Mouse (Mus musculus): ENCODE data around the gene Dnm2. TPM values are rescaled to one million over a fixed set of nuclear protein-coding genes. Genes with fewer than 3 reads are reported as not detected.
A peak's percentile ranks its signal among the peaks of the same experiment; 100 is the strongest.

Gene Dnm2
- polyA plus RNA-seq, 1 experiment from 2014 or later, result 77.7 TPM

DNA sequence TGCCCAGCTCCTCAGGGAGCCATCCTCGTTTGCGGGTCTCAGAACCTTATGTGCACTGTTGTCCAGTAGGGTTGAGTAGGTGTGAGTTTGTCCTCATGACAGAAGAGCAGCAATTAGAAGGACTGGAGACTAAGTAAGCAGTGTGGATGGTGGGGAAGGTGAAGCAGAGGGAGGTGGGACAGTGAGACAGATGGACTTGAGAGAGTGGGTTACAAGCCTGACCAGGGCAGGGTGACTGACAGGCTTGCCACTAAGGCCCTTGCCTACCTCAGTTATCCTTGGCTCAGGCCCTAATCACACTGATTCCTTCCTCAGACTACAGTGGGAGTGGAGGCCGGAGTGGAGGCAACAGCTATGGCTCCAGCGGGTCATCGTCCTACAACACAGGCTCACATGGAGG, 21.0 kb upstream of the Dnm2 start:
- Histone ChIP-seq H3K9me3 (ENCODE audit: control insufficient read depth, low read length) (no peaks in the 10 kb centered on the region), H3K4me1 (ENCODE audit: control insufficient read depth, insufficient read depth, low read length) (no peaks in the 10 kb centered on the region), H3K4me3 (ENCODE audit: low read length) (no peak overlapping the region), H3K27ac (ENCODE audit: low read length) (no peak overlapping the region), H3K4me2 (ENCODE audit: low read depth, low read length) (no peak overlapping the region), H3K9ac (ENCODE audit: low read depth, low read length) (no peak overlapping the region), H3K36me3 (ENCODE audit: control insufficient read depth, insufficient read depth, low read length) (peaks cover 17% of the 10 kb centered on the region; the same call in 1 of the 2 replicates), H3K27me3 (replicated peaks; ENCODE audit: control insufficient read depth, insufficient read depth, low read length) (no peaks in the 10 kb centered on the region)
- 94% methylated on average over 5 of the region's 5 CpGs for WGBS
- ATAC-seq, result no peak

DNA sequence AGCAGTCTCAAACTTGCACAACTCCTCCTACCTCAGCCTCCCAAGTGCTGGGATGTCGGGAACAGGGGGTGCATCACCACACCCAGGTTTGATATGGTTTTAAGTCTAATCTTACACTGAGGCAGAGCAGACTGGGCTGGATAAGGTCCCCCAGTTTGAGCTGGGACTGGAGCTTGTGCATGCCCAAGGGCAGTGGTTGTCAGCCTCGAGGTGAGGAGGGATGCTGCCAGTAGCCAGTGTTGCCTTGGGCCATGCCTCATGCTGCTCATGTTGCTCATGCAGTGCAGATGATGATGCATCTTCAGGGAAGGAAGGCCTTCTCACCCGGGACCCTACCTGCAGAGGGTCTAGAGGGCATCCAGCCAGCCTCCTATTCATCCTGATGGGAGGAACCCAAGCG, 19.2 kb upstream of the Dnm2 start:
- H3K36me3 ChIP-seq (ENCODE audit: control insufficient read depth, insufficient read depth, low read length), result peaks cover 6% of the 10 kb centered on the region; the same call in 1 of the 2 replicates
- no peak for ATAC-seq
- H3K27me3 ChIP-seq (replicated peaks; ENCODE audit: control insufficient read depth, insufficient read depth, low read length), result no peaks in the 10 kb centered on the region
- no peaks in the 10 kb centered on the region for H3K9me3 ChIP-seq (ENCODE audit: control insufficient read depth, low read length)
- H3K4me3 ChIP-seq (ENCODE audit: low read length), result no peak overlapping the region
- H3K4me1 ChIP-seq (ENCODE audit: control insufficient read depth, insufficient read depth, low read length), result no peaks in the 10 kb centered on the region
- no peak overlapping the region for H3K27ac ChIP-seq (ENCODE audit: low read length)
- no peak overlapping the region for H3K9ac ChIP-seq (ENCODE audit: low read depth, low read length)
- 72% methylated on average over 4 of the region's 4 CpGs for WGBS
- no peak overlapping the region for H3K4me2 ChIP-seq (ENCODE audit: low read depth, low read length)

DNA sequence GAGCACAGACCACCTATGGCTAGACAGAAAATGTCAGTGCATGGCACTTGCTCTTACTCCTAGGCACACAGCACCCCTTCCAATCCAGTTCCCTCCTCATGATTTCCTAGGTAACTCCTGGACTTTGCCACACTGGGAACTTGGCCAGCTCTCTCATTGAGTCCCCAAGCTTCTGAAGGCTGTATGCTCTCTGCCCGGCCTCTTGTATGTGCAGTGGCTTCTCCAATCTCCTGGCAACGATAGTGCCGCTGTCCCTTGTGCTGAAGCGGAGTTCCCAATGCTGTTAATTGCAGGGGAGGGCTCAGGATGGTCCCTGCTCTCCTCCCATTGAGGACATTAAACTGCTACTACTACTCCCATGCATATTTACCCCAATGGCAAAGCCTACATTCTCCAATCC, 16.8 kb upstream of the Dnm2 start:
- no peaks in the 10 kb centered on the region for H3K9me3 ChIP-seq (ENCODE audit: control insufficient read depth, low read length)

DNA sequence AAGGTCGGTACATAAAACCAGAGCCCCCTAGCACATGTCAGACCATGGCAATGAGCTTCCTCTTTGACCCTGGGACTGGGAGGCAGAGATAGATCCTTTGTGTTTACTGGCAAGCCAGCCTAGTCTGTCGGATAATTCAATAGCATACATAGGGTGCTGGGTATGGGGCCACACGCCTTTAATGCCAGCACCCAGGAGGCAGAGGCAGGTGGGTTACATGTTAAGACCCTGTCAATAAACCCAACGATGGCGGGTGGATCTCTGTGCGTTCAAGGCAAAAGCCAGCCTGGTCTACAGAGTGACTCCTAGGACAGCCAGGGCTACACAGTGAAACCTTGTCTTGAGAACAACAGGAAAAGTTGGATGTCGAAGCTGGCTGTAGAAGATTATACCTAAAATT, 16.1 kb upstream of the Dnm2 start:
- H3K4me1 ChIP-seq (ENCODE audit: control insufficient read depth, insufficient read depth, low read length), result peaks cover 5% of the 10 kb centered on the region
- no peak overlapping the region for H3K4me3 ChIP-seq (ENCODE audit: low read length)
- H3K27me3 ChIP-seq (replicated peaks; ENCODE audit: control insufficient read depth, insufficient read depth, low read length), result no peaks in the 10 kb centered on the region
- H3K36me3 ChIP-seq (ENCODE audit: control insufficient read depth, insufficient read depth, low read length), result peaks cover 6% of the 10 kb centered on the region; the same call in 1 of the 2 replicates
- H3K4me2 ChIP-seq (ENCODE audit: low read depth, low read length), result no peak overlapping the region
- H3K27ac ChIP-seq (ENCODE audit: low read length), result no peak overlapping the region
- ATAC-seq, result no peak
- H3K9me3 ChIP-seq (ENCODE audit: control insufficient read depth, low read length), result no peaks in the 10 kb centered on the region
- 73% methylated on average over 7 of the region's 7 CpGs for WGBS
- no peak overlapping the region for H3K9ac ChIP-seq (ENCODE audit: low read depth, low read length)

More for the DNA sequence above, 16.8 kb upstream of the Dnm2 start:
- H3K27me3 ChIP-seq (replicated peaks; ENCODE audit: control insufficient read depth, insufficient read depth, low read length), result no peaks in the 10 kb centered on the region
- H3K36me3 ChIP-seq (ENCODE audit: control insufficient read depth, insufficient read depth, low read length), result peaks cover 6% of the 10 kb centered on the region; the same call in 1 of the 2 replicates
- 11% methylated on average over 4 of the region's 4 CpGs for WGBS
- H3K4me1 ChIP-seq (ENCODE audit: control insufficient read depth, insufficient read depth, low read length), result peaks cover 5% of the 10 kb centered on the region
- H3K27ac ChIP-seq (ENCODE audit: low read length), result no peak overlapping the region
- peak; percentile 18; the same call in 1 of the 2 replicates for ATAC-seq
- H3K4me2 ChIP-seq (ENCODE audit: low read depth, low read length), result no peak overlapping the region
- no peak overlapping the region for H3K4me3 ChIP-seq (ENCODE audit: low read length)
- no peak overlapping the region for H3K9ac ChIP-seq (ENCODE audit: low read depth, low read length)

DNA sequence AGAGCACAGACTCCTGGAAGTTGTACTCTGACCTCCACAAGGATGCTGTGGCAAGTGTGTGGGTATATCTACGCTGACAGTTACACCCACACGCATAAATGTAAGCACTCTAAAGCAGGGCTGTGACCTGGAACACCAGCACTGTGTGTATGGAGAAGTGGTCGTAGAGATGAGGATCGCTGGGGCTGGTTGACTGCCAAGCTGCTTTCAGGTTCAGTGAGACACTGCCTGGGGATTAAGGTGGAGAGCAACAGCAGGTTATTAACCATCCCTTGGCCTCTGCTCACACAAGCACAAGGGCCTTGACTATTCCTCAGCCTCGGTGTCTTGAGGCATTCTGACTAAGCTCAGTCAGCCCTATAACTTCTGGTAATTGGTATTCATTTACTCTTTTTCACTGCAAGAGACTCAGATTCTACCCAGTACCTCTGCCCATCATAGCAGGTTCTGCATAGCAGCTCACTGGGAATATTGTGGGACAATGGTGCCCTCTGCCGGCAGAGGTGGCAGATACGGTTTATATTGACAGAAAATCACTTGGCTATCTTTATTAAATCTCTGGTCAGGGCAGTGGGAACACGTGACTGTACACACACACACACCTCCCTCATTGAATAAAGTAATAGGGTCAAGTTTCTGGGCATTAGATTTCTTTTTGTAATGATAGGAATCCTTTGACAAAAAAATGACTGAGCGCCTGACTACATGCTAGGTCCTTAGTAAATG, 15.0 kb upstream of the Dnm2 start:
- Histone ChIP-seq H3K27me3 (replicated peaks; ENCODE audit: control insufficient read depth, insufficient read depth, low read length) (no peaks in the 10 kb centered on the region), H3K9me3 (ENCODE audit: control insufficient read depth, low read length) (no peaks in the 10 kb centered on the region), H3K36me3 (ENCODE audit: control insufficient read depth, insufficient read depth, low read length) (peaks cover 2% of the 10 kb centered on the region; the same call in 1 of the 2 replicates), H3K4me2 (ENCODE audit: low read depth, low read length) (no peak overlapping the region), H3K27ac (ENCODE audit: low read length) (no peak overlapping the region), H3K9ac (ENCODE audit: low read depth, low read length) (no peak overlapping the region), H3K4me3 (ENCODE audit: low read length) (no peak overlapping the region), H3K4me1 (ENCODE audit: control insufficient read depth, insufficient read depth, low read length) (peaks cover 5% of the 10 kb centered on the region)
- no peak for ATAC-seq
- 33% methylated on average over 9 of the region's 9 CpGs for WGBS

DNA sequence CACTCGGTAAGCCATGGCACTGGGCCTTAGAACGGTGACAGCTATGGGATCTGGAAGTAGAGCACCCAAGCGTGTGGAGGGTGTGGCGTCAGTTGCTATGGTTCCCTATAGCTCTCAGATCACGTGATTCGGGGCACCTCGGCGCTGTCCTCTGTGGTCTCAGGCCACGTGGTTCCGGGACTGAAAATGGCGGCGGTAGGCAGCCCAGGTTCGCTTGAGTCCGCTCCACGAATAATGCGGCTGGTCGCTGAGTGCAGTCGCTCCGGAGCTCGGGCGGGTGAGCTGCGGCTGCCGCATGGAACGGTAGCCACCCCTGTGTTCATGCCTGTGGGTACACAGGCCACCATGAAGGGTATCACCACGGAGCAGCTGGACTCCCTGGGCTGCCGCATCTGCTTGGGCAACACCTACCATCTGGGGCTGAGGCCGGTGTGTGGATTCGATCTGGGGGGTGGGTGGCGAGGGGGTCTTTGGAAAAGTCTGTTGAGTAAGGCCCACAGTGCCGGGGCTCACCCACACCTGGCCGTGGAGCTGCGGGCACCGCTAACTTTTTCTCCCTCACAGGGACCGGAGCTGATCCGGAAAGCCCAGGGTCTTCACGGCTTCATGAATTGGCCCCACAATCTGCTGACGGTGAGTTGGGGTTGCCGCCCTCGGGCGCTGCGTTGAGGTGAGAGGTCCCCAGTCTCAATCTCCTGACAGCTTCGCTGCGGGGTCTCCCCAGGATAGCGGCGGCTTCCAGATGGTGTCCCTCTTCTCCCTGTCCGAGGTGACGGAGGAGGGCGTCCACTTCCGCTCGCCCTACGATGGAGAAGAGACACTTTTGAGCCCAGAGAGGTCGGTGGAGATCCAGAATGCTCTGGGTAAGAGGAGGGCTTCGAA, 12.8 kb upstream of the Dnm2 start, which contains the start of gene Qtrt1:
Gene Qtrt1, plus strand, starts transcription at position 169 of the 882 bp plus-strand sequence.
- Histone ChIP-seq H3K4me3 (ENCODE audit: low read length) (peak within 1 kb of the TSS; percentile 85), H3K27me3 (replicated peaks; ENCODE audit: control insufficient read depth, insufficient read depth, low read length) (no peaks in the 10 kb centered on the region), H3K9me3 (ENCODE audit: control insufficient read depth, low read length) (no peaks in the 10 kb centered on the region), H3K4me1 (ENCODE audit: control insufficient read depth, insufficient read depth, low read length) (peaks cover 5% of the 10 kb centered on the region), H3K27ac (ENCODE audit: low read length) (peak within 1 kb of the TSS; percentile 54), H3K4me2 (ENCODE audit: low read depth, low read length) (peak within 1 kb of the TSS; percentile 85), H3K9ac (ENCODE audit: low read depth, low read length) (peak within 1 kb of the TSS; percentile 83), H3K36me3 (ENCODE audit: control insufficient read depth, insufficient read depth, low read length) (no peaks in the 10 kb centered on the region)
- peak; percentile 95 for ATAC-seq
- 2% methylated on average over 53 of the region's 53 CpGs for WGBS

DNA sequence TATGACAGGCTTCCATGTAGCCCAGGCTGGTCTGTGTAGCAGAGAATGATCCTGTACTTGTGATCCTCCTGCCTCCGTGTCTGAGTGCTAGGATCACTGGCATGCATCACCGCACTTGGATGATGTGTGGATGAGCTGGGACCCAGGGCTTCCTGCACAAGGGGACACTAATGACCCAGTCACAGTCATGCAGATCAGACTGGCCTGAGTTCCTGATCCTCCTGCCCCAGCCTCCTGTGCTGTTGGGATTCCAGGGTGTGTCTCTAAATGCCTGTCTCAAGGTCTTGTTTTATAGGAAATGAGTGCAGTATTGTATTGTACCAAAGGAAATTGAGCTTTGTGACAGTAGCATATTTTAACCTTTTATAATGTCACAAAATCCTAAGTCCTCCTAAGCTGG, 6.8 kb upstream of the Dnm2 start:
- ATAC-seq, result no peak
- Histone ChIP-seq H3K27me3 (replicated peaks; ENCODE audit: control insufficient read depth, insufficient read depth, low read length) (no peaks in the 10 kb centered on the region), H3K4me2 (ENCODE audit: low read depth, low read length) (no peak overlapping the region), H3K36me3 (ENCODE audit: control insufficient read depth, insufficient read depth, low read length) (0 out of 2 replicates have a peak, but pooled peaks cover 2% of the 10 kb centered on the region), H3K4me1 (ENCODE audit: control insufficient read depth, insufficient read depth, low read length) (no peaks in the 10 kb centered on the region), H3K9ac (ENCODE audit: low read depth, low read length) (no peak overlapping the region), H3K27ac (ENCODE audit: low read length) (no peak overlapping the region), H3K4me3 (ENCODE audit: low read length) (no peak overlapping the region), H3K9me3 (ENCODE audit: control insufficient read depth, low read length) (no peaks in the 10 kb centered on the region)
- WGBS, result 96% methylated on average over 2 of the region's 2 CpGs

DNA sequence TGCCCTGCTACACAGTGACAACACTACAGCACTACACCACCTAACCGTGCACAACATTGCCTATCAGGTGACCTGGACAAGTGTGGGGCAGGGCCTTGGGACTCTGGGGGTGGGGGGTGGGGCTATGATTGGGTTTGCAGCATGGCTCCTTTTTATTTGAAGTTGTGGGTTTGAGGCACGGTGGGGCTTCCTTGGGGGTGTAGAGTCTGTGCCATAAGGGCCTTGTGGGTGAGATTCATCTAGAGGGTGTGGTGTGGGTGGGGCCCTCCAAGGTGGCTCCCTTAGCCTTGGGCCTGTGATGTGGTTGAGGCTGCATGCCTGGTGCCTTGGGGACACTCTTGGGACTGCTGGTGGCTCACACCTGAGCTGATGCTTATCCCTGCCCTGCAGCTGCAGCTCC, 5.1 kb upstream of the Dnm2 start:
- WGBS, result 87% methylated on average over 2 of the region's 2 CpGs
- no peak overlapping the region for H3K4me3 ChIP-seq (ENCODE audit: low read length)
- no peak overlapping the region for H3K27ac ChIP-seq (ENCODE audit: low read length)
- no peaks in the 10 kb centered on the region for H3K4me1 ChIP-seq (ENCODE audit: control insufficient read depth, insufficient read depth, low read length)
- no peaks in the 10 kb centered on the region for H3K27me3 ChIP-seq (replicated peaks; ENCODE audit: control insufficient read depth, insufficient read depth, low read length)
- H3K9ac ChIP-seq (ENCODE audit: low read depth, low read length), result no peak overlapping the region
- no peak overlapping the region for H3K4me2 ChIP-seq (ENCODE audit: low read depth, low read length)
- no peaks in the 10 kb centered on the region for H3K9me3 ChIP-seq (ENCODE audit: control insufficient read depth, low read length)
- 0 out of 2 replicates have a peak, but pooled peaks cover 2% of the 10 kb centered on the region for H3K36me3 ChIP-seq (ENCODE audit: control insufficient read depth, insufficient read depth, low read length)
- ATAC-seq, result no peak

DNA sequence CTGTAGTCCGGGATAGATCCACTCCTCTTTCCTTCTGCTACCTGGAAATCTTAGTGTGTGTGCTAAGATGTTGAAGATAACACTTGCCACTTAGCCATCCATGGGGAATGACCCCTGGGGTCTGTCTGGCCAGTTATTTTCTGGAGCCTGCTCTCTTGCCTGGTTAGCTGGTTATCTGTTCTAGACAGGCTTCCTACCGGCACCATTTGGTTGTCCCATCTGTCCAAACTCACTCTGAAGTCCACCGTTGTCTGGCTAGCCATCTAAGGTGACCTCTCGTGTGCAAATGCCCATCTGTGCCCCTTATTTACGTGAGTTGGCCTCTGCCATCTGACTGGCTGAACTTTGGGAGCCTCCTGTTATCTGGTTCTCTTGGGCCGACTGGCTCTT, 843 bp downstream of the Dnm2 start:
- H3K9me3 ChIP-seq (ENCODE audit: control insufficient read depth, low read length), result no peaks in the 10 kb centered on the region
- WGBS, result 2% methylated on average over 6 of the region's 6 CpGs
- H3K27ac ChIP-seq (ENCODE audit: low read length), result peak overlapping the region; percentile 85
- peak overlapping the region; percentile 88 for H3K9ac ChIP-seq (ENCODE audit: low read depth, low read length)
- peak overlapping the region; percentile 69 for H3K4me2 ChIP-seq (ENCODE audit: low read depth, low read length)
- no peak for ATAC-seq
- peak overlapping the region; percentile 92 for H3K4me3 ChIP-seq (ENCODE audit: low read length)
- H3K4me1 ChIP-seq (ENCODE audit: control insufficient read depth, insufficient read depth, low read length), result peaks cover 10% of the 10 kb centered on the region
- no peaks in the 10 kb centered on the region for H3K27me3 ChIP-seq (replicated peaks; ENCODE audit: control insufficient read depth, insufficient read depth, low read length)
- no peaks in the 10 kb centered on the region for H3K36me3 ChIP-seq (ENCODE audit: control insufficient read depth, insufficient read depth, low read length)

Measured in intestine, embryonic 16.5 days (tissue).